Mouse (Mus musculus) G1E-ER4 (cell line): ENCODE results near the gene Nrxn3. TPM values are rescaled to one million over a fixed set of nuclear protein-coding genes. Genes with fewer than 3 reads are reported as not detected.

Experiments
- GATA1 ChIP-seq: IDR thresholded peaks from one replicate; pipeline ENCODE4 v1.8.0; 2012; ENCODE audit warnings: low read length, inconsistent platforms
- polyA plus RNA-seq: library from polyadenylated mRNA; stranded (reverse); fragments of >175 nt; gene quantifications from 2 replicates; pipeline ENCODE4 v1.2.3, GENCODE M21; 2012

The Nrxn3 gene
- polyA plus RNA-seq, 1 experiment = not detected

- TF ChIP-seq GATA1 = no peak
Observed at GRCm38 (mm10) chr12:89134774-89135307, 412.2 kb downstream of the Nrxn3 start.

GRCm38 (mm10) chr12:89148974-89149411 is 426.3 kb downstream of the Nrxn3 start:
- no peak for TF ChIP-seq GATA1

GRCm38 (mm10) chr12:89149455-89149854 is 426.8 kb downstream of the Nrxn3 start:
- no peak for TF ChIP-seq GATA1

DNA sequence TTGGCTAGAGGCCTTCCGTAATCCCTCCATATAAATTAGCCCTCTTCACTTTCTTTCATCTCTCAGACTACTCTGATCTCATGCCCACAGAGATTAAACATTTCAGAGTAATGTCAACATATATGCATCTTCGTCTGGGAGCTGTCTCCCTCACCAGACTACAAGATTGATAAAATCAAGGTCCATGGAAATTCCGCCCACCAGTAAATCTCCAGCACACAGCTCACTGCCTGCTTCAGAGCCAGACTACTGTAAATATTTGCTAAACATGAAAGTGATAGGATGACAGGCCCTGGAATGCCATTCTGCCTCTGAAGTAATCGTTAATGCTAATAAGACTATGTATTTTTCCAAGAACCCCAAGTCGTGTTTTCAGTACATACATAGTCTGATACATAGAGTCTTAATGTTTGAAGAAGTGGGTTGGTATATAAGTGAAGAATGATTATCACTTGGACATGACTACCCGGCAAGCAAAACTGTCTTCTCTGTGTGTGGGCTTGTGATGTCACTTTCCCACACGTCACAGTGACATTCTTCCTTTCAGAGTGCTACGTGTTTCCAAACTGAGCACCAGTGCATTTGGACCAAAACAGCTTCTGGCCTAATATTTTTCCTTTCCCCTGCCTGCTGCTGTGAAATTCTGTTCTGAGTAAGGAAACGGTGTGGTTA is 433.5 kb downstream of the Nrxn3 start:
- TF ChIP-seq GATA1 = no peak

- no peak for TF ChIP-seq GATA1
Observed at GRCm38 (mm10) chr12:89159353-89159752, 436.7 kb downstream of the Nrxn3 start.

DNA sequence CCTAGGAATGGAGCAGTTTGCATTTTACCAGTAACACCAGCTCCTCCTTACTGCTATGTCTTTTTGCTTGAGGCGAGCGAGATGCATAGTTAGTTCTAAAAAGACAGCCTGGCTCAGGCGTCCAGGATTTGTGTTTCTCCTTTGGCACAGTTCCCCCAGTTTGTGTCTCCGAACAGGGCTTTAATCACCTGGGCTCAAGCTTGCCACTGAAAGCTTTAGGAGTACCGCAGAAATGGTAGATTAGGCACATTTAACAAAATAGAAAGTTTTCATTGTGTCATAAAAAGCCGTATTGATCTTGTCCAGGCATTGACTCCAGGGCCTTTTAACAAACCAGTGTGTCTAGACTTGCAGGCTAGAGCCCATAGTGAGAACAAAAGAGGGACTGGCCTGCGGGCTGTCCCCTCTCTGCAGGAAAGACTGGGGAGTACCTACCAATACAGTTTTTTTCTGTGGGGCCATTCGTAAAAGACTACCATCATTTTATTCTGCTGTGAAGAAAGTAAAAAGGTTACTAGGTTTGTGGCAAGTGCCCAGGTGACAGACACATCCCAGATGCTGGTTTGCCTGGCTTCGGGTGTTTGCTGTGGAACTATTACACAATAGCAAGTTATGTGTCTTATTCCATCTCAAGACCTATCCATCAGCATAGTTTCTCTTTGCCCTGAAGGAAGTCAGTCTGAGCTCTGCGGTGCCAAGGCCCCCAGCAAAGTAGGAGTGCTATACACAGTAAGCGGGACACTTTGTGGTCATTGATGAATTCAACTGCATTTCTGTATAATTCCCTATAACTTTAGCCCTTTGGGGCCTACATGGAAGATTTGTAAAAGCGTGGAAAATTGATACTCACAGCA is 451.9 kb downstream of the Nrxn3 start:
- TF ChIP-seq GATA1 = no peak

DNA sequence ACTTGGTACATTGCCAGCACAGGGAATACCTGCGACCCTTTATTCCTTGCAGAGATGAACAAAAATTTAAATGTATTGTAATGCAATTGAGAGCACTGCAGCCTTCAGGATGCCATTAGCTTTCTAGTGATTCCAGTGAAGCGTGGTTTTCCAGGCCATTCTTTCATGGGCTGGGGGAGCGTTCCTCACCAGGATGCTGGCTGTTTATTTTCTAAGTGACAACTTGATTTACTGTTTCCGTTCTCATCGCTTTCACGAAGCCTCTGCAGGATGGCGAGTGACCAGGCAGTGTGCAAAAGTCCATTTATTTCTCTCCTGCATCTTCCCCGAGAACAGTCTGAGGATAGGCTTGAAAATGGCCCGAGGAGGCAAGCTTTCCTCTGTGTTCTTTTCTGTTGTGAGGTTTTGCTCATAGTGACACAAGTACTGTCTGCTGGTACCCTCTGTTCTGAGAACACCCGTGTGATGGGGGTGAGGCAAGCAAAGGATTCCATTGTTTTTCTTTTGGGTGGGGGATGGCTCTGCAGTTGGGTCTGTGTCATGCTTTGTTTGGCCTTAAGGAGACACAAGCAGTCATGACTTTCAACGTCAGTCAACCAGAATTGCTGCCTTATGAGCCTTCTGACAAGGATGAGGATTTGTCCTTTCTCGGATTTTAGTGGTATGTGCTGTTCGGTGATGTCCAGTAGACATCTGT is 457.4 kb downstream of the Nrxn3 start:
- no peak for TF ChIP-seq GATA1

- no peak for TF ChIP-seq GATA1
Observed at GRCm38 (mm10) chr12:89181157-89181561, 458.5 kb downstream of the Nrxn3 start.

DNA sequence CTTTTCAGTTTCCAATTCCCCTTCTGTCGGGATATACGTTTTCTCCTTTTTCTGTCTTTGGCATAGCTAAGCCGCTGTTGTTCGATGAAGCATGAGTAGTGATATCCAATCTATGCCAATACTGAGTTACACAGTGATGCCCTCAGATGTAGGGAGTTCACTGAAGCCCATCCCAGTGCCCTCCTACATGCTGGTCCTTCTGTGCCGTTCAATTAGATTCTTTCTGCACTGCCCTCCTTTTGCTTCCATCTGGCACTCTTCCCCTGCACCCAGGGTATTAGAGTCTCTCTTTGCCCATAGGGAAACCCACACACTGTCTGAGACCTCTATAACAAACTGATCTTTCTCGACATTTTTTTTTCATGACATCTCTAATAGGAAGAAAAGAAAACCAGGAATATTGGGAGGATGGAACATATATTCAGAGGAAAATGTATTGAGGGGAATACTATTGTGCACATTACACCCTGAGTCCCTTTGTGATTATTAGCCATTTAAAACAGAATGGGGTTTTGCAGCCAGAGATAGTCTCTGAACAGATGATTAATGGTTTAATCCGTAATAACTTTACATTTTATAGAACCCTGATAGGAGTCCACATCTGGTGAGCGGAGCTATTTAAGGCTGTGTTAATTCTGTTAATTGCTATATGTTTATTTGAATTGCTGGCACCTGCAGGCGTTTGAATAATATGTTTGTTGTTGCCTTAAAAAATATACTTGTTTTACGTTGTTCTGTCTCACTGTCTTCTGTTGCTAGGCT is 476.3 kb downstream of the Nrxn3 start:
- TF ChIP-seq GATA1 = no peak

GRCm38 (mm10) chr12:89211608-89212007 is 488.9 kb downstream of the Nrxn3 start:
- no peak for TF ChIP-seq GATA1

- no peak for TF ChIP-seq GATA1
Observed at GRCm38 (mm10) chr12:89239826-89240225, 517.1 kb downstream of the Nrxn3 start.

DNA sequence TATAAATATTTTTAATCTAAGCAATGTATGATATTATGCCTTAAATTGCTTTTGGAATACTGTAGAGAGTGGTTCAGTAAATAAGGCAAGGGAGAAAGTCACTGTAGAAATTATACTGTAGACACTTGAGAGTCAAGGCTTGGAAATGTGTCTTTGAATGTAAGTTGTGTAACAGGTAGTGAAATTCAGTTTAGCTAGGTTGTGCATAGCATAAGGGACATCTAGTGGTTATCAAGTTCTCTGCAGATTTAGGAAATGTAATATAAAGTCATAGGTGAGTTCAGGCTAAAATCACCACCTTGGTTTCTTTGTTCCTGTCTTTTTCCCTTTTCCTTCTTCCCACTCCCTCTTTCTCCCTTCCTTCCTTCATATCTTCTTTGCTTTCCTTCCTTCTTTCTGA is 518.9 kb downstream of the Nrxn3 start:
- TF ChIP-seq GATA1 = no peak

DNA sequence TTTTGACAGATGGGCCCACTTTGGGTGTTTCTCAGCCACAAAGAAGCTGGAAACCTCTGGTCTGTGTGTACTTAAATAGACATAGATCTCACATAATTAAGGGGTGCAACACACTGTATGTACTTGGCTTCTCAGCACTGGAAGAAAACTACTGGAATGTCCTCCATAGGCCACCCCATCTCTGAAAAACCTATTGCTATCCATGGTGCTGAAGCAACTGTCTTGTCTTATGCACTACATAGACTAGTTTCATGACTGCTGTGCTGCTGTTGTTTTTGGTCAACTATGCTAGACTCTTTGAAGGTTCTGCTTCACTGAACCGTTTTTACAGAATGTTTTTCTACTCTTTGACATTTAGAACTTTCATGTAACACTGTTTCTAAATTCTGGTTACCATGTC is 519.8 kb downstream of the Nrxn3 start:
- TF ChIP-seq GATA1 = no peak

- TF ChIP-seq GATA1 = no peak
Observed at GRCm38 (mm10) chr12:89255275-89255892, 532.7 kb downstream of the Nrxn3 start.

DNA sequence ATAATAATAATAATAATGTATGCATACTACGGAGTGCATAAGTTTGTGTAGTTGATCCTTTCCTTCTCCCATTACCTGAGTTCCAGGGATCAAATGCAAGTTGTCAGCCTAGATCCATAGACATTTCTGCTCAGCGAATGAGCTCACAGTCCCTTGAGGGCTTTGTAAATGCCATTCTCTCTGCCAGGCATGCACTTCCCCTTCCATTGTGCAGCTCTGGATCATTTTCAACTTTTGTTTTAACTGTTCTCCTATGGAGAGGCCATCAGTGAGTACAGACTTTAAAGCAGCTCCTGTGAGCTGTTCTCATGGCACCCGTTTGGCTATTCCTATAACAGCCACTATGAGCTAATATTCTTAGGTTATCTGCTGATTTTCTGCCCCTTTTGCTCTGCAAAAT is 536.2 kb downstream of the Nrxn3 start:
- TF ChIP-seq GATA1 = no peak

DNA sequence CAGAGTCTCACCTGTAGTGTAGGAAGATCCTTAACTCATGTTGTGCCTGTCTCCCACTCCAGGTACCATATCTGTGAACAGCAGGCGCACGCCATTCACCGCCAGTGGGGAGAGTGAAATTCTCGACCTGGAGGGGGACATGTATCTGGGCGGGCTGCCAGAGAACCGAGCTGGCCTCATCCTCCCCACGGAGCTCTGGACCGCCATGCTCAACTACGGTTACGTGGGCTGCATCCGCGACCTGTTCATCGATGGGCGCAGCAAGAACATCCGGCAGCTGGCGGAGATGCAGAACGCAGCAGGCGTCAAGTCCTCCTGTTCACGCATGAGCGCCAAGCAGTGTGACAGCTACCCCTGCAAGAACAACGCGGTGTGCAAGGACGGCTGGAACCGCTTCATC is 537.4 kb downstream of the Nrxn3 start:
- no peak for TF ChIP-seq GATA1
